Mouse (Mus musculus) liver, embryonic 15.5 days (tissue): Measurements from ENCODE around the gene 4933417A18Rik. TPM values are rescaled to one million over a fixed set of nuclear protein-coding genes. Genes with fewer than 3 reads are reported as not detected.
"Not testable (repeated sequence)": the region's sequence is repeated elsewhere in the genome, so short reads cannot be mapped to it uniquely, and the experiment has no call there.

Experiments used
- ATAC-seq: fragments of 200-750 bp; cut with Nextera tagmentation; 2 replicates; pipeline ENCODE4 v1.8.0; 2017; ENCODE audit warnings: moderate number of reproducible peaks, mild to moderate bottlenecking, moderate library complexity; ENCODE audit not compliant: insufficient read depth
- H3K27ac ChIP-seq: fragments of 300-500 bp; sonication (generic); replicated peaks from 2 replicates; pipeline ENCODE4 v1.5.1; 2015; ENCODE audit warnings: mild to moderate bottlenecking, inconsistent platforms
- H3K27me3 ChIP-seq: fragments of 300-500 bp; sonication (generic); 2 replicates; pipeline ENCODE4 v1.6.1; 2015; ENCODE audit warnings: mild to moderate bottlenecking, inconsistent platforms
- H3K36me3 ChIP-seq: fragments of 300-500 bp; sonication (generic); replicated peaks from 2 replicates; pipeline ENCODE4 v1.6.1; 2015; ENCODE audit warnings: moderate library complexity, mild to moderate bottlenecking, inconsistent platforms
- H3K4me1 ChIP-seq: fragments of 300-500 bp; sonication (generic); replicated peaks from 2 replicates; pipeline ENCODE4 v1.6.1; 2015; ENCODE audit warnings: inconsistent platforms
- H3K4me2 ChIP-seq: fragments of 300-500 bp; sonication (generic); 2 replicates; pipeline ENCODE4 v1.6.1; 2015; ENCODE audit warnings: moderate library complexity, mild to moderate bottlenecking, inconsistent platforms
- H3K4me3 ChIP-seq: fragments of 300-500 bp; sonication (generic); replicated peaks from 2 replicates; pipeline ENCODE4 v1.5.1; 2015; ENCODE audit warnings: mild to moderate bottlenecking, inconsistent platforms
- H3K9ac ChIP-seq: fragments of 300-500 bp; sonication (generic); 2 replicates; pipeline ENCODE4 v1.6.1; 2015; ENCODE audit warnings: moderate library complexity, mild to moderate bottlenecking, inconsistent platforms
- H3K9me3 ChIP-seq: fragments of 300-500 bp; sonication (generic); replicated peaks from 2 replicates; pipeline ENCODE4 v1.6.1; 2016; ENCODE audit warnings: inconsistent platforms
- WGBS: fragments of 180-500 bp; shearing (Covaris S2); methylation state at CpG from one replicate; pipeline ENCODE4 v1.1.7; 2015; ENCODE audit warnings: mixed read lengths; ENCODE audit not compliant: insufficient replicate concordance; 5-methylcytosine and 5-hydroxymethylcytosine counted together
- polyA plus RNA-seq: library from polyadenylated mRNA; unstranded; fragments of >200 nt; fragmentation: Nextera tagmentation; extraction: Ambion mirVana; gene quantifications from 2 replicates; pipeline ENCODE4 v1.2.1, GENCODE M21; 2015

The 4933417A18Rik gene
- polyA plus RNA-seq, 1 experiment from 2014 or later: not detected

- Histone ChIP-seq H3K4me1 (no peaks in the 10 kb centered on the region), H3K4me2 (no peak overlapping the region), H3K36me3 (peaks cover 40% of the 10 kb centered on the region), H3K27ac (no peak overlapping the region), H3K27me3 (no peaks in the 10 kb centered on the region), H3K9ac (no peak overlapping the region), H3K4me3 (no peak overlapping the region), H3K9me3 (no peaks in the 10 kb centered on the region)
- 80% methylated on average over 4 of the region's 4 CpGs for WGBS
- no peak for ATAC-seq
Observed at GRCm38 (mm10) chr13:34976116-34976515, 51.9 kb downstream of the 4933417A18Rik start.

GRCm38 (mm10) chr13:34977410-34977809 lies 53.2 kb downstream of the 4933417A18Rik start:
- Histone ChIP-seq H3K9ac (no peak overlapping the region), H3K27ac (no peak overlapping the region), H3K4me1 (no peaks in the 10 kb centered on the region), H3K36me3 (peaks cover 40% of the 10 kb centered on the region), H3K27me3 (no peaks in the 10 kb centered on the region), H3K4me3 (no peak overlapping the region), H3K4me2 (no peak overlapping the region), H3K9me3 (no peaks in the 10 kb centered on the region)
- WGBS: 70% methylated on average over 3 of the region's 3 CpGs
- ATAC-seq: peak; percentile 69; the same call in 1 of the 2 replicates

GRCm38 (mm10) chr13:34978635-34979034 lies 54.4 kb downstream of the 4933417A18Rik start:
- H3K9me3 ChIP-seq, H3K4me2 ChIP-seq, H3K9ac ChIP-seq, H3K27ac ChIP-seq, H3K4me1 ChIP-seq, H3K4me3 ChIP-seq, ATAC-seq, H3K27me3 ChIP-seq: not testable (repeated sequence)
- 67% methylated on average over 5 of the region's 5 CpGs for WGBS
- peaks cover 40% of the 10 kb centered on the region for H3K36me3 ChIP-seq

- H3K9ac ChIP-seq, H3K9me3 ChIP-seq, H3K4me3 ChIP-seq, H3K4me2 ChIP-seq, H3K27ac ChIP-seq, H3K27me3 ChIP-seq, H3K4me1 ChIP-seq: not testable (repeated sequence)
- 0 out of 2 replicates have a peak, but pooled peaks have one; percentile 40 for ATAC-seq
- WGBS: 63% methylated on average over 1 of the region's 1 CpGs
- H3K36me3 ChIP-seq: peaks cover 56% of the 10 kb centered on the region
Observed at GRCm38 (mm10) chr13:34983479-34983878, 59.3 kb downstream of the 4933417A18Rik start.

- Histone ChIP-seq H3K4me1 (peaks cover 34% of the 10 kb centered on the region), H3K9me3 (no peaks in the 10 kb centered on the region), H3K4me2 (peak overlapping the region; percentile 7; the same call in 1 of the 2 replicates), H3K36me3 (peaks cover 31% of the 10 kb centered on the region), H3K27ac (no peak overlapping the region), H3K27me3 (no peaks in the 10 kb centered on the region), H3K9ac (no peak overlapping the region), H3K4me3 (no peak overlapping the region)
- WGBS: 40% methylated on average over 4 of the region's 4 CpGs
- ATAC-seq: no peak
Observed at GRCm38 (mm10) chr13:34991581-34992273, 67.5 kb downstream of the 4933417A18Rik start.

GRCm38 (mm10) chr13:34993085-34993484 lies 68.9 kb downstream of the 4933417A18Rik start:
- peaks cover 19% of the 10 kb centered on the region for H3K36me3 ChIP-seq
- H3K27ac ChIP-seq: no peak overlapping the region
- 57% methylated on average over 4 of the region's 4 CpGs for WGBS
- H3K4me3 ChIP-seq: peak overlapping the region; percentile 70
- H3K9ac ChIP-seq: peak overlapping the region; percentile 69; the same call in 1 of the 2 replicates
- peak overlapping the region; percentile 80 for H3K4me2 ChIP-seq
- H3K27me3 ChIP-seq: no peaks in the 10 kb centered on the region
- no peaks in the 10 kb centered on the region for H3K9me3 ChIP-seq
- peaks cover 34% of the 10 kb centered on the region for H3K4me1 ChIP-seq
- ATAC-seq: no peak

- Histone ChIP-seq H3K9ac (peak overlapping the region; percentile 69), H3K27ac (peak overlapping the region; percentile 73), H3K27me3 (no peaks in the 10 kb centered on the region), H3K4me3 (peak overlapping the region; percentile 70), H3K36me3 (peaks cover 14% of the 10 kb centered on the region), H3K9me3 (no peaks in the 10 kb centered on the region), H3K4me2 (peak overlapping the region; percentile 80), H3K4me1 (peaks cover 34% of the 10 kb centered on the region)
- WGBS: under 1% methylated on average over 22 of the region's 22 CpGs
- ATAC-seq: peak; percentile 68
Observed at GRCm38 (mm10) chr13:34993595-34993982, 69.4 kb downstream of the 4933417A18Rik start.

- peak; percentile 97 for ATAC-seq
- peak overlapping the region; percentile 73 for H3K27ac ChIP-seq
- WGBS: 1% methylated on average over 33 of the region's 33 CpGs
Observed at GRCm38 (mm10) chr13:34993983-34994811, 70.0 kb downstream of the 4933417A18Rik start.

GRCm38 (mm10) chr13:34995925-34996324 lies 71.7 kb downstream of the 4933417A18Rik start:
- Histone ChIP-seq H3K4me3 (no peak overlapping the region), H3K27ac (no peak overlapping the region), H3K9ac (no peak overlapping the region), H3K9me3 (no peaks in the 10 kb centered on the region), H3K4me1 (peaks cover 34% of the 10 kb centered on the region), H3K4me2 (no peak overlapping the region), H3K27me3 (no peaks in the 10 kb centered on the region), H3K36me3 (no peaks in the 10 kb centered on the region)
- ATAC-seq: no peak
- 79% methylated on average over 2 of the region's 2 CpGs for WGBS

More at GRCm38 (mm10) chr13:34993983-34994811, 70.0 kb downstream of the 4933417A18Rik start:
- no peaks in the 10 kb centered on the region for H3K27me3 ChIP-seq
- peaks cover 10% of the 10 kb centered on the region; the same call in 1 of the 2 replicates for H3K36me3 ChIP-seq
- peak overlapping the region; percentile 80 for H3K4me2 ChIP-seq
- H3K9me3 ChIP-seq: no peaks in the 10 kb centered on the region
- H3K9ac ChIP-seq: peak overlapping the region; percentile 69
- H3K4me3 ChIP-seq: peak overlapping the region; percentile 70
- H3K4me1 ChIP-seq: peaks cover 34% of the 10 kb centered on the region
